Mouse (Mus musculus): ENCODE measurements around the gene Nfib.

GRCm38 (mm10) chr4:82692009-82692326 is 13.6 kb downstream of the Nfib start:
- TF ChIP-seq CTCF (IDR thresholded peaks at IDR 0.05; ENCODE audit: borderline replicate concordance, extremely low read depth, insufficient read depth, insufficient read length) (no peak), POLR2A (IDR thresholded peaks at IDR 0.05; ENCODE audit: borderline replicate concordance, extremely low read depth, insufficient read depth, insufficient read length, poor library complexity, severe bottlenecking) (no peak)
